Mouse (Mus musculus): ENCODE results near the gene Ggt1.

- TF ChIP-seq CTCF (IDR thresholded peaks at IDR 0.05; ENCODE audit: low read depth, low read length), result no peak
- no peak for TF ChIP-seq POLR2A (IDR thresholded peaks at IDR 0.05; ENCODE audit: extremely low read depth, insufficient read depth, low read length)
Observed at GRCm38 (mm10) chr10:75520581-75520980, 40.8 kb upstream of the Ggt1 start.
